Mouse (Mus musculus): ENCODE measurements at regions not wholly inside any gene's neighbourhood (a gene's known extent, or its start where the extent isn't known, plus 50 kb on each side); places are given as distances from the start of the nearest gene placed in this dataset.

GRCm38 (mm10) chr4:153781271-153781670 lies 175.8 kb upstream of the A430005L14Rik start:
- TF ChIP-seq POLR2A (IDR thresholded peaks at IDR 0.05; ENCODE audit: borderline replicate concordance, extremely low read depth, insufficient read depth, insufficient read length, poor library complexity, severe bottlenecking) (no peak), CTCF (IDR thresholded peaks at IDR 0.05; ENCODE audit: borderline replicate concordance, extremely low read depth, insufficient read depth, insufficient read length) (no peak)
- no peak for DNase-seq (ENCODE audit: low read depth)

- TF ChIP-seq CTCF (IDR thresholded peaks at IDR 0.05; ENCODE audit: borderline replicate concordance, extremely low read depth, insufficient read depth, insufficient read length) (no peak), POLR2A (IDR thresholded peaks at IDR 0.05; ENCODE audit: borderline replicate concordance, extremely low read depth, insufficient read depth, insufficient read length, poor library complexity, severe bottlenecking) (no peak)
- DNase-seq (ENCODE audit: low read depth) = no peak
Measured at GRCm38 (mm10) chr4:153781981-153782521, 175.0 kb upstream of the A430005L14Rik start.

GRCm38 (mm10) chr4:153784401-153784800 lies 172.6 kb upstream of the A430005L14Rik start:
- DNase-seq (ENCODE audit: low read depth) = peak; percentile 70
- TF ChIP-seq POLR2A (IDR thresholded peaks at IDR 0.05; ENCODE audit: borderline replicate concordance, extremely low read depth, insufficient read depth, insufficient read length, poor library complexity, severe bottlenecking) = no peak
- TF ChIP-seq CTCF (IDR thresholded peaks at IDR 0.05; ENCODE audit: borderline replicate concordance, extremely low read depth, insufficient read depth, insufficient read length) = no peak

GRCm38 (mm10) chr4:153785564-153785963 lies 171.5 kb upstream of the A430005L14Rik start:
- TF ChIP-seq CTCF (IDR thresholded peaks at IDR 0.05; ENCODE audit: borderline replicate concordance, extremely low read depth, insufficient read depth, insufficient read length) (no peak), POLR2A (IDR thresholded peaks at IDR 0.05; ENCODE audit: borderline replicate concordance, extremely low read depth, insufficient read depth, insufficient read length, poor library complexity, severe bottlenecking) (no peak)
- peak; percentile 41 for DNase-seq (ENCODE audit: low read depth)

GRCm38 (mm10) chr4:153792307-153792706 lies 164.7 kb upstream of the A430005L14Rik start:
- peak; percentile 69 for DNase-seq (ENCODE audit: low read depth)
- no peak for TF ChIP-seq CTCF (IDR thresholded peaks at IDR 0.05; ENCODE audit: borderline replicate concordance, extremely low read depth, insufficient read depth, insufficient read length)
- TF ChIP-seq POLR2A (IDR thresholded peaks at IDR 0.05; ENCODE audit: borderline replicate concordance, extremely low read depth, insufficient read depth, insufficient read length, poor library complexity, severe bottlenecking) = no peak

GRCm38 (mm10) chr4:153798061-153798460 lies 159.0 kb upstream of the A430005L14Rik start:
- DNase-seq (ENCODE audit: low read depth) = no peak
- TF ChIP-seq CTCF (IDR thresholded peaks at IDR 0.05; ENCODE audit: borderline replicate concordance, extremely low read depth, insufficient read depth, insufficient read length) (no peak), POLR2A (IDR thresholded peaks at IDR 0.05; ENCODE audit: borderline replicate concordance, extremely low read depth, insufficient read depth, insufficient read length, poor library complexity, severe bottlenecking) (no peak)

GRCm38 (mm10) chr4:153805727-153806126 lies 151.3 kb upstream of the A430005L14Rik start:
- DNase-seq (ENCODE audit: low read depth) = peak; percentile 29

GRCm38 (mm10) chr4:153806180-153806692 lies 150.8 kb upstream of the A430005L14Rik start:
- TF ChIP-seq CTCF (IDR thresholded peaks at IDR 0.05; ENCODE audit: borderline replicate concordance, extremely low read depth, insufficient read depth, insufficient read length) (no peak), POLR2A (IDR thresholded peaks at IDR 0.05; ENCODE audit: borderline replicate concordance, extremely low read depth, insufficient read depth, insufficient read length, poor library complexity, severe bottlenecking) (0 out of 2 replicates have a peak, but pooled peaks have one; percentile 8)
- DNase-seq (ENCODE audit: low read depth) = peak; percentile 84

More at GRCm38 (mm10) chr4:153805727-153806126, 151.3 kb upstream of the A430005L14Rik start:
- TF ChIP-seq CTCF (IDR thresholded peaks at IDR 0.05; ENCODE audit: borderline replicate concordance, extremely low read depth, insufficient read depth, insufficient read length) = no peak
- TF ChIP-seq POLR2A (IDR thresholded peaks at IDR 0.05; ENCODE audit: borderline replicate concordance, extremely low read depth, insufficient read depth, insufficient read length, poor library complexity, severe bottlenecking) = no peak

- peak; percentile 74 for DNase-seq (ENCODE audit: low read depth)
- TF ChIP-seq POLR2A (IDR thresholded peaks at IDR 0.05; ENCODE audit: borderline replicate concordance, extremely low read depth, insufficient read depth, insufficient read length, poor library complexity, severe bottlenecking) (no peak), CTCF (IDR thresholded peaks at IDR 0.05; ENCODE audit: borderline replicate concordance, extremely low read depth, insufficient read depth, insufficient read length) (peak; percentile 46; the same call in 1 of the 2 replicates)
Measured at GRCm38 (mm10) chr4:153806820-153807436, 150.1 kb upstream of the A430005L14Rik start.

GRCm38 (mm10) chr4:153812866-153813265 lies 144.2 kb upstream of the A430005L14Rik start:
- TF ChIP-seq CTCF (IDR thresholded peaks at IDR 0.05; ENCODE audit: borderline replicate concordance, extremely low read depth, insufficient read depth, insufficient read length) (no peak), POLR2A (IDR thresholded peaks at IDR 0.05; ENCODE audit: borderline replicate concordance, extremely low read depth, insufficient read depth, insufficient read length, poor library complexity, severe bottlenecking) (no peak)
- peak; percentile 39 for DNase-seq (ENCODE audit: low read depth)

- DNase-seq (ENCODE audit: low read depth) = peak; percentile 55
- TF ChIP-seq CTCF (IDR thresholded peaks at IDR 0.05; ENCODE audit: borderline replicate concordance, extremely low read depth, insufficient read depth, insufficient read length) (peak; percentile 58), POLR2A (IDR thresholded peaks at IDR 0.05; ENCODE audit: borderline replicate concordance, extremely low read depth, insufficient read depth, insufficient read length, poor library complexity, severe bottlenecking) (no peak)
Measured at GRCm38 (mm10) chr4:153827914-153828313, 129.1 kb upstream of the A430005L14Rik start.

Measured in brain, embryonic 14.5 days (tissue).